Mouse (Mus musculus) lung, embryonic 14.5 days (tissue): ENCODE data around the gene Pum1. TPM values are rescaled to one million over a fixed set of nuclear protein-coding genes. Genes with fewer than 3 reads are reported as not detected.
"Not testable (repeated sequence)": the region's sequence is repeated elsewhere in the genome, so short reads cannot be mapped to it uniquely, and the experiment has no call there.

ENCODE experiments used
- ATAC-seq: fragments of 200-750 bp; cut with Nextera tagmentation; 2 replicates; pipeline ENCODE4 v1.8.0; 2017; ENCODE audit warnings: mild to moderate bottlenecking, moderate TSS enrichment, moderate library complexity; ENCODE audit not compliant: insufficient read depth
- DNase-seq: peaks from one replicate; pipeline ENCODE4 v3.0.0-alpha.2; 2015
- H3K27ac ChIP-seq: fragments of 300-500 bp; sonication (generic); 2 replicates; pipeline ENCODE4 v1.5.1; 2014; ENCODE audit warnings: low read depth, mild to moderate bottlenecking, moderate library complexity
- H3K27me3 ChIP-seq: fragments of 300-500 bp; sonication (generic); 2 replicates; pipeline ENCODE4 v1.6.1; 2014; ENCODE audit warnings: low read length, control low read depth; ENCODE audit not compliant: insufficient read depth
- H3K36me3 ChIP-seq: fragments of 300-500 bp; sonication (generic); 2 replicates; pipeline ENCODE4 v1.6.1; 2014; ENCODE audit warnings: control low read depth; ENCODE audit not compliant: insufficient read depth
- H3K4me1 ChIP-seq: fragments of 300-500 bp; sonication (generic); 2 replicates; pipeline ENCODE4 v1.6.1; 2014; ENCODE audit warnings: antibody characterized with exemption, control low read depth; ENCODE audit not compliant: insufficient read depth
- H3K4me2 ChIP-seq: fragments of 300-500 bp; sonication (generic); 2 replicates; pipeline ENCODE4 v1.6.1; 2014; ENCODE audit warnings: mild to moderate bottlenecking
- H3K4me3 ChIP-seq: fragments of 300-500 bp; sonication (generic); 2 replicates; pipeline ENCODE4 v1.5.1; 2014; ENCODE audit warnings: low read depth, low read length
- H3K9ac ChIP-seq: fragments of 300-500 bp; sonication (generic); 2 replicates; pipeline ENCODE4 v1.6.1; 2014
- H3K9me3 ChIP-seq: fragments of 300-500 bp; sonication (generic); 2 replicates; pipeline ENCODE4 v1.6.1; 2016; ENCODE audit warnings: low read depth, low read length, control low read depth
- CTCF ChIP-seq: IDR thresholded peaks from 2 replicates; pipeline ENCODE4 v1.5.1; 2016; ENCODE audit warnings: antibody characterized with exemption, low read depth
- WGBS: fragments of 180-500 bp; shearing (Covaris S2); extraction: QIAGEN DNeasy Blood & Tissue Kit; methylation state at CpG from one replicate; pipeline ENCODE4 v1.1.7; 2014; 5-methylcytosine and 5-hydroxymethylcytosine counted together
- polyA plus RNA-seq: library from polyadenylated mRNA; unstranded; fragments of >200 nt; fragmentation: Nextera tagmentation; extraction: Ambion mirVana; gene quantifications from 2 replicates; pipeline ENCODE4 v1.2.1, GENCODE M21; 2014

Gene Pum1
- polyA plus RNA-seq, 1 experiment from 2014 or later: 107 TPM

DNA sequence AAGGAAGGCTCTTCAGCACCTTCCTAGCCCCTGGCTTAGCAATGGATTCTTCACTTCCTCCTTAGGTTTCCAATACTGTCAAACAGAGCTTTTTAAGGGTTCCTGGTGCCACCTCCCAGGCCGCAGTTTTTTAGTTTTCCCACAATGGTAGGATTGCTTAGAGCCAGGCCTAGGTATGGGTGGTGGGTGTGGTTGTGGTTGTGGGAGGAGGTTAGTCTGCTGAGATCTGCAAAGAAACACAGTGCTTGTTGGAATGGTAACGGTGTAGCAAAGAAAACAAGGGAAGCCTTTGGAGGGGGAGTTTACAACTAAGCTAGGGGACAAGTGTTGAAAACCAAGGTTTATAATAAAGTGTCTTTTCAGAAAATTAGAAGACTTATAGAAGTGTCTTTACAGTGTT lies 3.0 kb upstream of the Pum1 start:
- H3K4me1 ChIP-seq: no peaks in the 10 kb centered on the region
- no peak overlapping the region for H3K27ac ChIP-seq
- ATAC-seq: no peak
- DNase-seq: no peak
- H3K36me3 ChIP-seq: no peaks in the 10 kb centered on the region
- no peak overlapping the region for H3K4me2 ChIP-seq
- TF ChIP-seq CTCF: no peak
- H3K9ac ChIP-seq: no peak overlapping the region
- no peak overlapping the region for H3K4me3 ChIP-seq
- H3K27me3 ChIP-seq: no peaks in the 10 kb centered on the region
- WGBS: 78% methylated on average over 2 of the region's 2 CpGs
- H3K9me3 ChIP-seq: no peaks in the 10 kb centered on the region

- no peak overlapping the region for H3K9ac ChIP-seq
- H3K4me1 ChIP-seq: 0 out of 2 replicates have a peak, but pooled peaks cover under 1% of the 10 kb centered on the region
- no peak for DNase-seq
- H3K27ac ChIP-seq: no peak overlapping the region
- H3K4me3 ChIP-seq: no peak overlapping the region
- WGBS: 77% methylated on average over 3 of the region's 3 CpGs
- no peak overlapping the region for H3K4me2 ChIP-seq
- H3K27me3 ChIP-seq: no peaks in the 10 kb centered on the region
- no peaks in the 10 kb centered on the region for H3K36me3 ChIP-seq
- no peak for TF ChIP-seq CTCF
- H3K9me3 ChIP-seq: no peaks in the 10 kb centered on the region
- no peak for ATAC-seq
These were observed 2.0 kb upstream of the Pum1 start for GRCm38 (mm10) chr4:130661151-130661550.

GRCm38 (mm10) chr4:130662305-130662704 lies 816 bp upstream of the Pum1 start:
- not testable (repeated sequence) for H3K27me3 ChIP-seq, H3K4me1 ChIP-seq, H3K36me3 ChIP-seq, H3K9me3 ChIP-seq, H3K9ac ChIP-seq, DNase-seq
- Histone ChIP-seq H3K27ac (peak overlapping the region; percentile 98; the same call in 1 of the 2 replicates), H3K4me3 (peak overlapping the region; percentile 95), H3K4me2 (peak overlapping the region; percentile 53)
- ATAC-seq: 0 out of 2 replicates have a peak, but pooled peaks have one; percentile 5
- whole genome bisulfite sequencing: 88% methylated on average over 1 of the region's 1 CpGs

- H3K27me3 ChIP-seq: no peaks in the 10 kb centered on the region
- H3K9ac ChIP-seq: peak overlapping the region; percentile 100
- DNase-seq: peak; percentile 57
- H3K36me3 ChIP-seq: peaks cover 5% of the 10 kb centered on the region
- no peaks in the 10 kb centered on the region for H3K9me3 ChIP-seq
- peak overlapping the region; percentile 98 for H3K27ac ChIP-seq
- peak; percentile 32; the same call in 1 of the 2 replicates for ATAC-seq
- peaks cover 10% of the 10 kb centered on the region; the same call in 1 of the 2 replicates for H3K4me1 ChIP-seq
- H3K4me2 ChIP-seq: peak overlapping the region; percentile 71
- peak overlapping the region; percentile 95 for H3K4me3 ChIP-seq
- no peak for TF ChIP-seq CTCF
- under 1% methylated on average over 22 of the region's 22 CpGs for WGBS
These were observed 785 bp downstream of the Pum1 start for GRCm38 (mm10) chr4:130663810-130664401.

GRCm38 (mm10) chr4:130664414-130665029 lies 1.4 kb downstream of the Pum1 start:
- peaks cover 10% of the 10 kb centered on the region; the same call in 1 of the 2 replicates for H3K4me1 ChIP-seq
- WGBS: under 1% methylated on average over 7 of the region's 7 CpGs
- no peak for TF ChIP-seq CTCF

DNA sequence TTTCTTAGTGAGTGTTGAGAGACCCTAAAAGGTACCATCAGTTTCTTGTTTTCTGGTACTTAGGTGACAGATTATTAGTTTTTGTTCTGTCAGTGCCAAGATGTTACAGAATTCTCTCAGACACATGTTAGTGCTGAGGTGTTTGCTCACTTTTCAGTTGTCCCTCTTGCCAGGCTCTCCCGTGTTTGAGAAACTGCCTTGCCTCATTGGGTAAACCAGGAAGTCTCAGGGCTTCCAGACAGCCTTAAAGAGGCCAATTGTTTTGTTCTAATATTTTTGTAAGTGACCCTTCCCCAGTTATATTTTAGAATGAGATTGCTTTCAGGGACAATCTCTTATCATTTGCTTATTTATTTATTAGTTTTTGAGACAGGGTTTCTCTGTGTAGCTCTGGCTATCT lies 2.1 kb downstream of the Pum1 start:
- DNase-seq: no peak
- Histone ChIP-seq H3K9me3 (no peaks in the 10 kb centered on the region), H3K36me3 (peaks cover 13% of the 10 kb centered on the region), H3K27me3 (no peaks in the 10 kb centered on the region), H3K4me1 (peaks cover 10% of the 10 kb centered on the region; the same call in 1 of the 2 replicates), H3K4me2 (peak overlapping the region; percentile 71), H3K9ac (peak overlapping the region; percentile 100), H3K27ac (no peak overlapping the region; the same call in 1 of the 2 replicates), H3K4me3 (peak overlapping the region; percentile 95)
- 0% methylated on average over 1 of the region's 1 CpGs for WGBS
- no peak for ATAC-seq
- TF ChIP-seq CTCF: no peak

More at GRCm38 (mm10) chr4:130664414-130665029, 1.4 kb downstream of the Pum1 start:
- peaks cover 9% of the 10 kb centered on the region for H3K36me3 ChIP-seq
- peak overlapping the region; percentile 71 for H3K4me2 ChIP-seq
- ATAC-seq: no peak
- peak; percentile 4 for DNase-seq
- peak overlapping the region; percentile 100 for H3K9ac ChIP-seq
- H3K27me3 ChIP-seq: no peaks in the 10 kb centered on the region
- H3K9me3 ChIP-seq: no peaks in the 10 kb centered on the region
- peak overlapping the region; percentile 95 for H3K4me3 ChIP-seq
- peak overlapping the region; percentile 98 for H3K27ac ChIP-seq

- no peak overlapping the region for H3K4me3 ChIP-seq
- DNase-seq: no peak
These were observed 4.6 kb downstream of the Pum1 start for GRCm38 (mm10) chr4:130667686-130668085.

More at GRCm38 (mm10) chr4:130667686-130668085, 4.6 kb downstream of the Pum1 start:
- H3K9ac ChIP-seq: no peak overlapping the region
- H3K27ac ChIP-seq: no peak overlapping the region
- WGBS: 49% methylated on average over 2 of the region's 2 CpGs
- H3K36me3 ChIP-seq: peaks cover 38% of the 10 kb centered on the region
- no peak for TF ChIP-seq CTCF
- peak overlapping the region; percentile 31 for H3K4me2 ChIP-seq
- no peak for ATAC-seq
- H3K9me3 ChIP-seq: no peaks in the 10 kb centered on the region
- H3K27me3 ChIP-seq: no peaks in the 10 kb centered on the region
- H3K4me1 ChIP-seq: peaks cover 10% of the 10 kb centered on the region; the same call in 1 of the 2 replicates
